Mouse (Mus musculus): ENCODE measurements around the gene Akr1b3. TPM values are rescaled to one million over a fixed set of nuclear protein-coding genes. Genes with fewer than 3 reads are reported as not detected.
"Not testable (repeated sequence)": the region's sequence is repeated elsewhere in the genome, so short reads cannot be mapped to it uniquely, and the experiment has no call there.

Gene Akr1b3
- total and polyA plus RNA-seq, 2 experiments from 2014 or later, result 78.2 to 106 TPM

- WGBS, result 33% methylated on average over 10 of the region's 10 CpGs
- Histone ChIP-seq H3K4me3 (ENCODE audit: low read length) (no peak overlapping the region), H3K9ac (replicated peaks; ENCODE audit: low read length) (no peak overlapping the region), H3K36me3 (ENCODE audit: insufficient read depth, low read length) (no peaks in the 10 kb centered on the region), H3K9me3 (ENCODE audit: low read length) (no peaks in the 10 kb centered on the region), H3K27ac (no peak overlapping the region), H3K4me2 (ENCODE audit: low read depth, low read length) (no peak overlapping the region), H3K4me1 (ENCODE audit: insufficient read depth, low read length) (no peaks in the 10 kb centered on the region), H3K27me3 (ENCODE audit: insufficient read depth, low read length) (no peaks in the 10 kb centered on the region)
- TF ChIP-seq CTCF (IDR thresholded peaks at IDR 0.05; ENCODE audit: low read depth), result no peak
- DNase-seq (ENCODE audit: low spot score) (no peak), ATAC-seq (no peak)
These were observed 27.0 kb upstream of the Akr1b3 start for GRCm38 (mm10) chr6:34344135-34344850.

GRCm38 (mm10) chr6:34343426-34343825 is 26.1 kb upstream of the Akr1b3 start:
- H3K9me3 ChIP-seq (ENCODE audit: low read length), result no peaks in the 10 kb centered on the region
- H3K36me3 ChIP-seq (ENCODE audit: insufficient read depth, low read length), result no peaks in the 10 kb centered on the region
- no peak for TF ChIP-seq CTCF (IDR thresholded peaks at IDR 0.05; ENCODE audit: low read depth)
- no peak overlapping the region for H3K27ac ChIP-seq
- no peaks in the 10 kb centered on the region for H3K27me3 ChIP-seq (ENCODE audit: insufficient read depth, low read length)
- WGBS, result 67% methylated on average over 6 of the region's 6 CpGs
- no peaks in the 10 kb centered on the region for H3K4me1 ChIP-seq (ENCODE audit: insufficient read depth, low read length)
- DNase-seq (ENCODE audit: low spot score) (no peak), ATAC-seq (no peak)
- H3K9ac ChIP-seq (replicated peaks; ENCODE audit: low read length), result no peak overlapping the region
- no peak overlapping the region for H3K4me3 ChIP-seq (ENCODE audit: low read length)
- no peak overlapping the region for H3K4me2 ChIP-seq (ENCODE audit: low read depth, low read length)

DNA sequence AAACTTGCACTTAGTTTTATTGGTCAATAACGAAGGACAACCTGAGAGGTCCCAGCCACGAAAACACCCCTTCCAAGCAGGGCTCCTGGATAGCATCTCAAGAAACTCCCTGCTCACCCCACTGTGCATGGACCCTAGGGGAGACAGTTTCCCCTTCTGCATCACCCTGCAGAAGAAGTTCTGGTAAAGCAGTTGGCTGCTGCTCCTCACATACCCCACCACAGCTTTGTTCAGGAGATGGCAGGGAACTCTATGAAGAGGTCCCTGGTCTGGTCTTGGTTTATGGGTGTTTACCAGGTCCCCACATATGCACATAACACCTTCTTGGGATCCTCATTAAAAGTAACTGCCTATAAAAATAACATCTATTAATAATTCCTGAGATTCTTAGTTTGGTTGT is 25.2 kb upstream of the Akr1b3 start:
- WGBS, result 96% methylated on average over 2 of the region's 2 CpGs

GRCm38 (mm10) chr6:34341991-34342390 is 24.7 kb upstream of the Akr1b3 start:
- Histone ChIP-seq H3K36me3 (ENCODE audit: insufficient read depth, low read length) (no peaks in the 10 kb centered on the region), H3K4me2 (ENCODE audit: low read depth, low read length) (no peak overlapping the region), H3K9ac (replicated peaks; ENCODE audit: low read length) (no peak overlapping the region), H3K27ac (no peak overlapping the region), H3K4me1 (ENCODE audit: insufficient read depth, low read length) (no peaks in the 10 kb centered on the region), H3K9me3 (ENCODE audit: low read length) (no peaks in the 10 kb centered on the region), H3K4me3 (ENCODE audit: low read length) (no peak overlapping the region), H3K27me3 (ENCODE audit: insufficient read depth, low read length) (no peaks in the 10 kb centered on the region)
- 84% methylated on average over 4 of the region's 4 CpGs for WGBS
- no peak for ATAC-seq
- TF ChIP-seq CTCF (IDR thresholded peaks at IDR 0.05; ENCODE audit: low read depth), result no peak
- DNase-seq (ENCODE audit: low spot score), result no peak

More for the DNA sequence above, 25.2 kb upstream of the Akr1b3 start:
- no peak for TF ChIP-seq CTCF (IDR thresholded peaks at IDR 0.05; ENCODE audit: low read depth)
- no peaks in the 10 kb centered on the region for H3K9me3 ChIP-seq (ENCODE audit: low read length)
- no peak for DNase-seq (ENCODE audit: low spot score)
- H3K4me2 ChIP-seq (ENCODE audit: low read depth, low read length), result no peak overlapping the region
- H3K36me3 ChIP-seq (ENCODE audit: insufficient read depth, low read length), result no peaks in the 10 kb centered on the region
- H3K27me3 ChIP-seq (ENCODE audit: insufficient read depth, low read length), result no peaks in the 10 kb centered on the region
- no peak overlapping the region for H3K27ac ChIP-seq
- H3K4me1 ChIP-seq (ENCODE audit: insufficient read depth, low read length), result no peaks in the 10 kb centered on the region
- H3K4me3 ChIP-seq (ENCODE audit: low read length), result no peak overlapping the region
- H3K9ac ChIP-seq (replicated peaks; ENCODE audit: low read length), result no peak overlapping the region
- no peak for ATAC-seq

GRCm38 (mm10) chr6:34337799-34338198 is 20.5 kb upstream of the Akr1b3 start:
- no peak overlapping the region for H3K27ac ChIP-seq
- H3K4me2 ChIP-seq (ENCODE audit: low read depth, low read length), result no peak overlapping the region
- no peaks in the 10 kb centered on the region for H3K27me3 ChIP-seq (ENCODE audit: insufficient read depth, low read length)
- H3K9me3 ChIP-seq (ENCODE audit: low read length), result no peaks in the 10 kb centered on the region
- DNase-seq (ENCODE audit: low spot score), result no peak
- no peak overlapping the region for H3K4me3 ChIP-seq (ENCODE audit: low read length)
- no peak for ATAC-seq
- 75% methylated on average over 2 of the region's 2 CpGs for WGBS
- no peak for TF ChIP-seq CTCF (IDR thresholded peaks at IDR 0.05; ENCODE audit: low read depth)
- no peaks in the 10 kb centered on the region for H3K36me3 ChIP-seq (ENCODE audit: insufficient read depth, low read length)
- H3K9ac ChIP-seq (replicated peaks; ENCODE audit: low read length), result no peak overlapping the region
- H3K4me1 ChIP-seq (ENCODE audit: insufficient read depth, low read length), result no peaks in the 10 kb centered on the region

GRCm38 (mm10) chr6:34334673-34335072 is 17.4 kb upstream of the Akr1b3 start:
- Histone ChIP-seq H3K4me1 (ENCODE audit: insufficient read depth, low read length) (no peaks in the 10 kb centered on the region), H3K4me3 (ENCODE audit: low read length) (no peak overlapping the region), H3K9ac (replicated peaks; ENCODE audit: low read length) (no peak overlapping the region), H3K27me3 (ENCODE audit: insufficient read depth, low read length) (no peaks in the 10 kb centered on the region), H3K36me3 (ENCODE audit: insufficient read depth, low read length) (no peaks in the 10 kb centered on the region), H3K4me2 (ENCODE audit: low read depth, low read length) (no peak overlapping the region), H3K9me3 (ENCODE audit: low read length) (no peaks in the 10 kb centered on the region), H3K27ac (no peak overlapping the region)
- no peak for TF ChIP-seq CTCF (IDR thresholded peaks at IDR 0.05; ENCODE audit: low read depth)
- no peak for ATAC-seq
- WGBS, result 88% methylated on average over 5 of the region's 5 CpGs
- no peak for DNase-seq (ENCODE audit: low spot score)

GRCm38 (mm10) chr6:34331804-34332203 is 14.5 kb upstream of the Akr1b3 start:
- H3K4me1 ChIP-seq (ENCODE audit: insufficient read depth, low read length); H3K4me3 ChIP-seq (ENCODE audit: low read length); H3K27ac ChIP-seq; H3K27me3 ChIP-seq (ENCODE audit: insufficient read depth, low read length); ATAC-seq; H3K36me3 ChIP-seq (ENCODE audit: insufficient read depth, low read length); H3K9ac ChIP-seq (replicated peaks; ENCODE audit: low read length); H3K9me3 ChIP-seq (ENCODE audit: low read length); H3K4me2 ChIP-seq (ENCODE audit: low read depth, low read length); DNase-seq (ENCODE audit: low spot score): not testable (repeated sequence)
- 90% methylated on average over 12 of the region's 12 CpGs for WGBS

Measured in hindbrain, postnatal 0 days (tissue).